ENCODE assay signal across 24 mouse cellular contexts in genomic region chr6:32786196-32786595, GRCm38 (mm10).
"Had no signal": no experiment of that assay in that cellular context is flagged by ENCODE, and none has a peak within 500 bp of the region (broad histone marks: within the 10 kb centered on the region; RNA-seq: fewer than 3 reads in every experiment).

No protein-coding gene starts in this region.

- H3K9me3 ChIP-seq: heart, embryonic 10.5 days; heart, embryonic 12.5 days; hindbrain, embryonic 13.5 days; hindbrain, embryonic 15.5 days; kidney, embryonic 15.5 days; limb, embryonic 13.5 days; limb, embryonic 15.5 days; liver, embryonic 12.5 days had no signal

- H3K9ac ChIP-seq: heart, embryonic 12.5 days; hindbrain, embryonic 13.5 days; hindbrain, embryonic 15.5 days; kidney, embryonic 15.5 days; limb, embryonic 13.5 days; limb, embryonic 15.5 days; liver, embryonic 12.5 days; liver, embryonic 14.5 days had no signal

- H3K4me2 ChIP-seq: heart, embryonic 12.5 days; hindbrain, embryonic 13.5 days; hindbrain, embryonic 15.5 days; kidney, embryonic 15.5 days; limb, embryonic 13.5 days; limb, embryonic 15.5 days; liver, embryonic 12.5 days had no signal

- H3K27ac ChIP-seq: gastrocnemius, adult 2 months; heart, embryonic 10.5 days; hindbrain, embryonic 13.5 days; hindbrain, embryonic 15.5 days; hindbrain, postnatal 0 days; kidney, embryonic 15.5 days; kidney, postnatal 0 days; left cerebral cortex, adult 2 months; limb, embryonic 13.5 days; limb, embryonic 15.5 days; liver, embryonic 12.5 days; liver, embryonic 14.5 days had no signal

- H3K4me3 ChIP-seq: gastrocnemius, adult 2 months; heart, embryonic 10.5 days; heart, embryonic 12.5 days; hindbrain, embryonic 13.5 days; hindbrain, embryonic 15.5 days; kidney, embryonic 15.5 days; left cerebral cortex, adult 2 months; limb, embryonic 13.5 days; limb, embryonic 15.5 days; liver, embryonic 12.5 days had no signal

- H3K36me3 ChIP-seq: hindbrain, embryonic 15.5 days had no signal

- ATAC-seq: hindbrain, postnatal 0 days; intestine, embryonic 16.5 days; liver, embryonic 12.5 days had no signal

- H3K4me1 ChIP-seq: hindbrain, embryonic 15.5 days; liver, embryonic 12.5 days had no signal

- H3K27me3 ChIP-seq: heart, embryonic 12.5 days; hindbrain, embryonic 13.5 days; hindbrain, embryonic 15.5 days; kidney, embryonic 15.5 days; limb, embryonic 15.5 days; liver, embryonic 12.5 days had no signal

- DNase-seq: gastrocnemius, adult 2 months; gastrocnemius, postnatal 10 days; gastrocnemius, postnatal 25 days; heart, adult 18-20 months; heart, postnatal 14 days; heart, postnatal 36 days; kidney, adult 11 months; kidney, adult 2 months; kidney, adult 9 months; kidney, postnatal 14 days; kidney, postnatal 36 days had no signal
